Mouse (Mus musculus) E14TG2a.4 (cell line): ENCODE data around the gene Gm42878.

Experiments
- H3K27me3 ChIP-seq: 2 replicates; pipeline ENCODE4 v1.6.1; 2014; ENCODE audit warnings: low read length, control low read depth; ENCODE audit not compliant: insufficient read depth
- H3K36me3 ChIP-seq: 2 replicates; pipeline ENCODE4 v1.6.1; 2014; ENCODE audit warnings: low read length, control low read depth; ENCODE audit not compliant: insufficient read depth
- H3K4me1 ChIP-seq: replicated peaks from 2 replicates; pipeline ENCODE4 v1.6.1; 2014; ENCODE audit warnings: low read depth, low read length, control low read depth
- H3K4me3 ChIP-seq: replicated peaks from 2 replicates; pipeline ENCODE4 v1.5.1; 2014; ENCODE audit warnings: mild to moderate bottlenecking, low read length
- H3K9me3 ChIP-seq: 2 replicates; pipeline ENCODE4 v1.6.1; 2014; ENCODE audit warnings: low read length, control low read depth
- CTCF ChIP-seq: conservative IDR thresholded peaks from 2 replicates; pipeline ENCODE4 v1.5.1; 2014; ENCODE audit warnings: low read length
- NANOG ChIP-seq: IDR thresholded peaks from 2 replicates; pipeline ENCODE4 v1.6.1; 2014; ENCODE audit warnings: borderline replicate concordance, low read length, mixed read lengths
- POU5F1 ChIP-seq: IDR thresholded peaks from 2 replicates; pipeline ENCODE4 v1.6.1; 2014; ENCODE audit warnings: low read length, borderline replicate concordance

Gene Gm42878

DNA sequence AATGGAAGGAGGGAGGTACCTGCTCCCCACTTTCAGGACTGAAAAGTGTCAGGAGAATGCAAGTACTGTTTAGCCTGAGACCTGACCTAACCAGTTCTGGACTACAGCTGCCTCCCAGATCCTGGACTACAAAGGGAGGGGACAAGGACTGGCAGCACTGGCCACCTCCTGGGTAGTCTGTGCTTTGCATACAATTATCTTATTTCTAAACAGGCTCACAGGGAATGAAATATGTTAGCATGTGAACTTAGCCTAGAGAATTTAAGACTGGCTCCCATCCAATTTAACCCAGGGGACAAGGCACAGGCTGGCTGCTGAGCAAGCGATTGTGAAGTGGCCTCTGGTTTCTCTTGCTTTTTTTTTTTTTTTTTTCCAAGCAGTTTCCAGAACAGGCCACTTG, 25.5 kb upstream of the Gm42878 start:
- Histone ChIP-seq H3K4me3 (no peak overlapping the region), H3K4me1 (peaks cover 53% of the 10 kb centered on the region), H3K9me3 (no peaks in the 10 kb centered on the region), H3K36me3 (peaks cover 93% of the 10 kb centered on the region), H3K27me3 (no peaks in the 10 kb centered on the region)
- TF ChIP-seq NANOG (no peak), CTCF (no peak), POU5F1 (no peak)

DNA sequence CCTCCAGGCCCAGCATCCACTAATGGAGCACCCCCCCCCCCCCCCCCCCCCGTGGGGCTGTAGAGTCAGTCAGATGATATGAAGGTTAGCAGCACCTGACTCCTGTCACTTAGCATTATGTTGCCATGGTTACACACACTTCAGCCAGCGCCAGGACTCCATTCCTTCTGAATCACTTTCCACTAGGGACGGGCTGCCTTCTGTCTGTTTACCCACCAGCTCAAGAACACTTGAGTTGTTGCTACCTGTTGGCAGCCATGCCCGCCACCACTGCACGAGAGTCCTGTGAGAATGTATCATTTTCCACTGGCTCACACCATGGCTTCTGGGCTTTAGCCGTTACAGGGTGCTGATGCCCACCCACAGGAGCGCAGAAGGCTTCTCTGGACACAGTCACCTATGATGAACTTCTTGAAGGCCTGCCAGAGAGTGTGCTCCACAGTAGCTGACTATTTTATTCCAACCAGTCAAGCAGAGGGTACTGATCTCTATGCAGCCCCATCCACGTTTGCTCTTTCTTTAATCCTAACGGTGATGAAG, 24.7 kb upstream of the Gm42878 start:
- H3K4me3 ChIP-seq, result no peak overlapping the region
- H3K9me3 ChIP-seq, result no peaks in the 10 kb centered on the region
- H3K27me3 ChIP-seq, result no peaks in the 10 kb centered on the region
- TF ChIP-seq POU5F1, result no peak
- TF ChIP-seq CTCF, result no peak
- TF ChIP-seq NANOG, result no peak
- H3K36me3 ChIP-seq, result peaks cover 85% of the 10 kb centered on the region
- peaks cover 53% of the 10 kb centered on the region for H3K4me1 ChIP-seq

DNA sequence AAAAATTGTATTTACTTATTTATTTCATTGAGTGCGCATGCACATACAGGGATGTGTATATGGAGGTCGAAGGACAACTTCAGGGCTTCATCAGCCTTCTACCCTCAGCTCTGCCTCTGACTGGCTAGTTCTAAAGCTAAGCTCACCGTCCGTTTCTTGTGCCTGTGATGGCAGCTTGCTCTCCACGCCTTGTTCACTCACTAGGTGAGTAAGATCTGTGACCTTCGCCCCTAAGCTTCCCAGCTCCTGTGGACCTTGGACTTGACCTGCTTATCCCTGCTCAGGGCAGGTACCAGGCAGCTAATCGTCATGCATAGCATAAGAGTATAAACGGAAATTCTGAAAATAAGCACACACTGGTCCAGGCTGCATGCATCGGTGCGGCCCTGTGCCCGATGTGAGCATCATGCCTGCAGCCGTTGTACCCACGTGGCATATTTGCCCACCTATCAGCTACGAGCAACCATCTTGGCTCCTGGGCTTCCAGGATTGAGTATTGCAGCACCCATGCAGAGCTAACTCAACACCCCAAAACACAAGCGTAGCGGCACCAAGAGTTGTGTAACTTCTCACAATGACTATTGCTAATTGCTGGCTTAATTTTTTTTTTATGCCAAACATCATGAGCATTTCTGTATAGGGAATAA, 20.9 kb upstream of the Gm42878 start:
- peaks cover 51% of the 10 kb centered on the region for H3K4me1 ChIP-seq
- no peaks in the 10 kb centered on the region for H3K27me3 ChIP-seq
- H3K4me3 ChIP-seq, result no peak overlapping the region
- TF ChIP-seq POU5F1, result no peak
- no peak for TF ChIP-seq NANOG
- no peak for TF ChIP-seq CTCF
- peaks cover 47% of the 10 kb centered on the region for H3K36me3 ChIP-seq
- no peaks in the 10 kb centered on the region for H3K9me3 ChIP-seq

- peaks cover 31% of the 10 kb centered on the region for H3K36me3 ChIP-seq
- H3K4me3 ChIP-seq, result peak overlapping the region; percentile 35; the same call in 1 of the 2 replicates
- H3K27me3 ChIP-seq, result no peaks in the 10 kb centered on the region
- peaks cover 49% of the 10 kb centered on the region for H3K4me1 ChIP-seq
- H3K9me3 ChIP-seq, result no peaks in the 10 kb centered on the region
- TF ChIP-seq NANOG, result no peak
- no peak for TF ChIP-seq POU5F1
- TF ChIP-seq CTCF, result peak; percentile 99
Measured at GRCm38 (mm10) chr5:121564468-121564895, 19.2 kb upstream of the Gm42878 start.

DNA sequence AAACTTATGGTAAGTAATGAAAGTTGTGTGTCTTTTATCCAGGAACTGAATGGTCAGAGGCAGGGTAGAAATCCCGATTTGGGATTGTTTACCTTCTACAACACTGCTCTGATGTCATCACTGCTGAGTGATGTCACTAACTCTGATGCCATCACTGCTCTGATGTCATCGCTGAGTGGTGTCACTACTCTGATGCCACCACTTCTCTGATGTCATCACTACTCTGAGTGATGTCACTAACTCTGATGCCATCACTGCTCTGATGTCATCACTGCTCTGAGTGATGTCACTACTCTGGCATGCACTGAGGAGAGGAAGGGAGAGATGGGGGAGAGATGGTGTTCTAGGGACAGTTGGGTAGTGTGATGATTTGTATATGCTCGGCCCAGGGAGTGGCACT, 17.2 kb upstream of the Gm42878 start:
- Histone ChIP-seq H3K9me3 (no peaks in the 10 kb centered on the region), H3K4me1 (peaks cover 44% of the 10 kb centered on the region), H3K27me3 (no peaks in the 10 kb centered on the region; the same call in 1 of the 2 replicates), H3K4me3 (no peak overlapping the region), H3K36me3 (peaks cover 11% of the 10 kb centered on the region)
- peak; percentile 25; the same call in 1 of the 2 replicates for TF ChIP-seq NANOG
- TF ChIP-seq POU5F1, result no peak

GRCm38 (mm10) chr5:121549196-121549595, 3.9 kb upstream of the Gm42878 start:
- H3K4me1 ChIP-seq, result peaks cover 18% of the 10 kb centered on the region
- H3K9me3 ChIP-seq, result no peaks in the 10 kb centered on the region
- no peak for TF ChIP-seq NANOG
- TF ChIP-seq CTCF, result no peak
- TF ChIP-seq POU5F1, result no peak
- no peak overlapping the region for H3K4me3 ChIP-seq
- H3K27me3 ChIP-seq, result no peaks in the 10 kb centered on the region
- H3K36me3 ChIP-seq, result peaks cover 17% of the 10 kb centered on the region

DNA sequence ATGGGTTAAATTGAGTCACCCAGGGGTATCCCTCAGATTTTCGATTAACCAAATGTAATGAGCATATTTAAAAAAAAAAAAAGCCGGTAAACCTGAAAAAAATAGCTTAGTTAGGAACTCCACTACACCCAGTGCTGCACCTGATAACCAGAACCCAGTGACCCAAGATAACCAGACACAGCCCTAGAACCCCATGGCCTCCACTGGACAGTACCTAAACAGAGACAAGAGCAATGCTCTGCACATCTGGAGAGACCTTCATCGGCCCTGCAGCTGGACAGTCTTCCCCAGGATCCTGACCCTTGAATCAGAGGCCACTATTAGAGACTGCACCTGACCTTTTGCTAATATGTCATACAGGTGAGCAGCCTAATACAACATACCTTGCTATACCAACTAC, 1.8 kb upstream of the Gm42878 start:
- TF ChIP-seq POU5F1 (no peak), NANOG (no peak), CTCF (no peak)
- H3K4me1 ChIP-seq, result peaks cover 39% of the 10 kb centered on the region
- H3K4me3 ChIP-seq, result peak overlapping the region; percentile 98; the same call in 1 of the 2 replicates
- H3K36me3 ChIP-seq, result peaks cover 17% of the 10 kb centered on the region
- no peaks in the 10 kb centered on the region for H3K27me3 ChIP-seq
- H3K9me3 ChIP-seq, result no peaks in the 10 kb centered on the region

GRCm38 (mm10) chr5:121546530-121546895, 1.2 kb upstream of the Gm42878 start:
- H3K4me1 ChIP-seq, result peaks cover 45% of the 10 kb centered on the region
- no peak for TF ChIP-seq NANOG
- TF ChIP-seq CTCF, result 0 out of 2 replicates have a peak, but pooled peaks have one; percentile 3
- TF ChIP-seq POU5F1, result no peak

More at GRCm38 (mm10) chr5:121546530-121546895, 1.2 kb upstream of the Gm42878 start:
- Histone ChIP-seq H3K36me3 (peaks cover 17% of the 10 kb centered on the region), H3K9me3 (no peaks in the 10 kb centered on the region), H3K27me3 (no peaks in the 10 kb centered on the region), H3K4me3 (peak overlapping the region; percentile 98)
